Mouse (Mus musculus) MN1 (cell line): ENCODE results near the gene Msx1.
A peak's percentile ranks its signal among the peaks of the same experiment; 100 is the strongest.
"Not testable (repeated sequence)": the region's sequence is repeated elsewhere in the genome, so short reads cannot be mapped to it uniquely, and the experiment has no call there.

ENCODE experiments used
- DNase-seq: peaks from one replicate; pipeline ENCODE4 v3.0.0-alpha.2; 2016; ENCODE audit warnings: low spot score

Msx1 gene

GRCm38 (mm10) chr5:37824461-37824795, at the start of gene Msx1:
Msx1 (minus strand) TSS chr5:37824583.
- no peak for DNase-seq

DNA sequence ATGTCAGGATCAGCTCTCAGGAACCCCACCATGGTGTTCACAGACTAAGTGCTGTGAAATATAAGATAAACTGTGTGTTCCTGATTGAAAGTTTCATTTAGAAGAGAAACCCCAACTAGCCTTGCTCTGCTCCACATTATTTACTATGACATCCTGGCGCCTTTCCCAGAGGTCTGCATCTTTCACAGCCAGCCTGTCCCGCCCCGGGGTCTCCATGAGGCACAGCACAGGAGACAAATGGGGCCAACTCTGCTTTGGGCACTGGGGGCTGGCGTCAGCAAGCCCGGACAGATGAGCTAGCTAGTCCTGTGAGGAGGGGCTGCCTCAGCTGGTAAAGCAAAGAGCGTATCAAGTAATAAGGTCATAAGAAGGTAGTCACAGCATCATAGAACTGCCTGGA, 41.1 kb upstream of the Msx1 start:
- no peak for DNase-seq

GRCm38 (mm10) chr5:37864309-37864708, 39.9 kb upstream of the Msx1 start:
- DNase-seq: no peak

DNA sequence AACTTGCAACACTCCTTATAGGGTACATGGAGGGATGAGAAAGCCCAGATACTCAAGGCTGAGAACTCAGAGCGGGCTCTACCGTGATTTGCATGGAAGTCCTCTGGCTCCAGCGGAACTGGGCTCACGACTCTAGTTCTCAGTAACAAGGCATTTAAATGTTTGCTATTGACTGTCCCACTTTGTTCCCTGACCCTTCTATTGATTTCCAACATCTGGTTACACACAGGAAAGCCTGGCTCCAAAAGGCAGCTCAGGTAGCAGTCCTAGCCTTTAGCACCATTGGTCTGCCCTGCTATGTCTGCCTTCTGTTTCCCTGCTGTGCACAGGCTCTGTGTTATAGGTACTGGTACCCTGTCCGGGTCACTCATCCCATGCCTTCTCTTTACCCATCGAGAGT, 36.5 kb upstream of the Msx1 start:
- no peak for DNase-seq

GRCm38 (mm10) chr5:37860151-37860721, 35.9 kb upstream of the Msx1 start:
- no peak for DNase-seq

DNA sequence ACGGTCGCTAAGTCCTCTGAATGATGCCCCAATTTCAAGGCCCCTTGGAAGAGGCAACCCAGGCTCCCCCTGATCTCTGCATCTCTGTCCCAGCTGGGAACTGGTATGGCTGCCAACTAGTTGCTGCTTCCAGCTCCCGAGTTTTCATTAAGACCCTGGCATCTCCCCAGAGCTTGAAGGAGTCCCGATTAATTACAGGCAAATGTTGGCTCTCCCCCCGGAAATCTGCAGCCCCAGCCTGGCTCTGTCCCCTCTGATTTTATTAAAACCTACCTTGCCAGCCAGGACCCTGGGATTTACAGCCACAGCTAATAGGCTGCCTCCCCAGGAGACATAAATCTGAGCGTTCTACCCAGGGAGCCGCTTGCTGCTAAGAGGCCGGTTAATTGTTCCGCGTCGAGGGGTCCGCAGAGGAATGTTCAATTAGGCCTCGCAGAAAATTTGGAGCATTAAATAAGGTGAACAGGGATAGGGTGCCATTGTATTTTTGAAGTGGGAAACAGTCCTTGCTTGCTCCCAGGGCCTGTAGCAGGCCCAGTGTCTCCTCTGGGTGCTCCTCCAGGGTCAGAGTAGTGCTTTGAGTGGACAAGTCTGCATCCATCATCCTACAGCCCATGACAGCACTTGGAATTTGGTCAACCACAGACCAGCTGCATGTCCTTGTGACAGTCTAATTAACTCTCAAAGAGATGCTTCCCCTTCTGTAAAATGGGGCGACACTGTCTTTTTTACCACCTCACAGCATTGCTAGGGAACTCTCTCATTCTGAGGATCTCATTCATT, 33.6 kb upstream of the Msx1 start:
- no peak for DNase-seq

GRCm38 (mm10) chr5:37856057-37856456, 31.7 kb upstream of the Msx1 start:
- no peak for DNase-seq

- DNase-seq: no peak
Observed at GRCm38 (mm10) chr5:37854233-37854632, 29.9 kb upstream of the Msx1 start.

DNA sequence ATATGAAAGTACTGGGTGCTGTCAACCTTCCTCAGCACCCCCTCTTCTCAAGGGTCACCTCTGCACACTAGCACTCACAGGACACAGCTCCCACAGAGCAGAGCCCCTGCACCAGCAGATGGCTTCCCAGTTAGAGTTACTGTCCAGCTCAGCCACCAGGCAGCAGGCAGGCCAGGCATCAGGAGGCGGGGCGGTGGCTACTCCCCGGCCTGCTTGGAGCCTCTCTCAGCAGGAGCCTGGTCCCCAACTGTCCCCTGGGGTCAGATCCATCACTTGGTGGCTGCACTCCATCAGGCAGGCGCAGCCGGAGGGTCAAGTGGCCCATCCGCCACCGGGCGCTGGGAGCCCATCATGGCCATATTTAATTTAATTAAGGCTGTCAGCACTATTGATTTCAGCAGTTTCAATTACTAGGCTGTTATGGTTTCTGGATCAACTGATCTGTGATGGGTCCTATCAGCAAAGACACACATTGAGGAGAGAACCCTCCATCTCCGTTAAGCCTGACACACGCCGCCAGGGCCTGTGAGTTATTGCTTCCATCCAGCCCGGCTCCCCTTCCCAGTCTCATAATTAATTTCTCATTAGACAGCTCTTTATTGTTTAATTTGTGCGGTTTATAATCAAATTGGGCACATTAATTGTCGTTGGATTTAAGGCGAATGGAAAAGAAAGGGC, 27.1 kb upstream of the Msx1 start:
- no peak for DNase-seq

- no peak for DNase-seq
Observed at GRCm38 (mm10) chr5:37848991-37849719, 24.8 kb upstream of the Msx1 start.

DNA sequence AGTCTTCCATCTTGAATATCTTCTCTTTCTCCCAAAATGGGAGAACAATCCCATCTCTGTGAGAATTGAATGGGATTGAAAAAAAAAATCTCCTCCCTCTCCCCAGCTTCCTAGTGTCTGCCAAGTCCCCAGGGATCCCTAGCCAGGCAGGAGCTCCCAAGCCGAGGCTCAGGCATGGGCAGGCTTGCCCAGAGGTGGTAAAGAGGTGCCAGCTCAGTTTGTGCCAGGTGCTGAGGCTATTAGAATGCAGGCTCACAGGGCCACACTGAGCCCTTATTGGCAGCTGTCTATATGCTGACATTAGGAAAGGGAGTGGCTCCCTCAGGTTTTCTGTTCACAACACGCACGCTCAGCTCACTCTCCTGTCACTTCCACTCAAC, 11.9 kb upstream of the Msx1 start:
- DNase-seq: no peak

DNA sequence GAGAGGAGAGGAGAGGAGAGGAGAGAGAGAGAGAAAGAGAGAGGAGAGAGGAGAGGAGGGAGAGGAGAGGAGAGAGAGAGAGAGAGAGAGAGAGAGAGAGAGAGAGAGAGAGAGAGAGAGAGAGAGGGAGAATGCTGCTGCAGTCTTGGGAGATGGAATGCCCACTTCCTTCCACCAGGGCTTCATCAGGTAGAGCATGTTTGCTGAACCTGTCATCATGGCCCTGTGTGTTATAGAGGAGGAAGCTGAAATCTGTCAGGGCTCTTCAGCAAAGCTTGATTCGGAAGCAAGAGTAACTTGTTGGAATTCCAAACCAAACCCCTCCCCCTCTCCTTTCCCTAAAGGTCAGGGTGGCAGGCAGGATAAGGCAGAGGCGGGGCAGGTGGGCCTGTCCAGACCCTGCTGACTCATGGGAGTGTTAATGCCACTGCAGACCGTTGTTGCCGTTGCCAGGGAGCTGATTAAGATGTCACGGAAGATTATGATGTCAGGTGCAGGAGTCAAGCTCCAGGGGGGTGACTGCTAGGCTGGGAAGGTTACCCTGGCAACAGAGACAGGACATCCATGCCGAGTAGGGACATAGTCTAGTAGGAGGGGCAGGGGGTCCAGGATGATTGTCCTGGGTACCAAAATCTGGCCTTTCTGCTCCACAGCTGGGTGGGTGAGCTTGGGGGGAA, 11.3 kb upstream of the Msx1 start:
- peak; percentile 8 for DNase-seq

DNA sequence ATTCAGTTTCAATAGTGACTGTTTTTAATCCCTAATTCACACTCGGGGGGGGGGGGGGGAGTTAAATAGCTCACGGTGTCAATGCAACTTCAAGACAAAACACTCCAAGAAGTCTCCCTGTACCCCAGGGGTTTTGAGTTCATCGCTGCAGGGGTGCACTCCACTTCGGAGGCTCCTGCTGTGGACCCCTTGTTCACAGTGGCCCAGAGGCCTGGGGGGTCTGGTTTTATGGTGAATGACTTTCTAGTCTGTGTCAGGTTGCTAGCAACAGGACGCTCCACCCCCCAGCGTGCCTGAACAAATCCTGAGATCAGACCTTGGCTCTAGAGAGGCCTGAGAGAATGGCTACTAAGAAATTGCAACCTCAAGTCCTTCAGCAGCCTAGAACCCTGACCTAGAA, 8.4 kb upstream of the Msx1 start:
- DNase-seq: no peak

- no peak for DNase-seq
Observed at GRCm38 (mm10) chr5:37832031-37832430, 7.6 kb upstream of the Msx1 start.

- DNase-seq: not testable (repeated sequence)
Observed at GRCm38 (mm10) chr5:37830436-37830835, 6.1 kb upstream of the Msx1 start.

GRCm38 (mm10) chr5:37829926-37830325, 5.5 kb upstream of the Msx1 start:
- no peak for DNase-seq

- DNase-seq: no peak
Observed at GRCm38 (mm10) chr5:37829296-37829670, 4.9 kb upstream of the Msx1 start.

DNA sequence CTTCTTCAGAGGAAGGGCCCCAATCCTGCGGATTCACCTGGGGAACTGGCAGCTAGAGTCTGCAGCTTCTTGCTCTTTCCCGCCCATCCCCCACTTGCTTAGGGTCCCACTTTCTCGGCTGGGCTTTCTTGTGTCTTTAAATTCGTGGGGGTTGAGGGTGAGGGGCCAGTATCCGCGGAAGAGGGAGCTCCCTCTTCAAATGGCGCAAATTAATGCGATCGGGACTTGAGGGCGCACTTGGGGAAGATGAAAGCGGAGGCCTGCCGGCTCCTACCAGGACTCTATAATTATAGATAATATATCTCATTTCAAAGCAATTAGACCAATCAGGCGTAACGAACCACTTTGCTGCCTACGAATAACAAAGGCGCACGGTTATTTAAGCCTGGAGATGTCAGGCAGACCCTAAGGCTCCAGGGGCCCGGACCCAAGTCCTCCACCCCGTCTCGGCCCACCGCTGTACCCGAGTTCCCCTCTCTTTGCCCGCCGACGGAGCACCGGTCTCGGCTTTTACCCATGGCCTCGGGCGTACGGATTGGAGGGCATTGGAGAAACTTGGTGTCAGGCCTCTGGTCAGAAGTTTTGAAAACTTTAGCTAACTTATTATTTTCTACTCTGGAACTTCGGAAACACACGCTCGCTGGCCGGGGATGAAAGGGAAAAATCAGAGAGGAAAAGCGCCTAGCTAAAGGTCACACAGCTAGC, 4.4 kb upstream of the Msx1 start:
- no peak for DNase-seq

GRCm38 (mm10) chr5:37828001-37828400, 3.6 kb upstream of the Msx1 start:
- no peak for DNase-seq

- no peak for DNase-seq
Observed at GRCm38 (mm10) chr5:37827626-37827950, 3.2 kb upstream of the Msx1 start.

DNA sequence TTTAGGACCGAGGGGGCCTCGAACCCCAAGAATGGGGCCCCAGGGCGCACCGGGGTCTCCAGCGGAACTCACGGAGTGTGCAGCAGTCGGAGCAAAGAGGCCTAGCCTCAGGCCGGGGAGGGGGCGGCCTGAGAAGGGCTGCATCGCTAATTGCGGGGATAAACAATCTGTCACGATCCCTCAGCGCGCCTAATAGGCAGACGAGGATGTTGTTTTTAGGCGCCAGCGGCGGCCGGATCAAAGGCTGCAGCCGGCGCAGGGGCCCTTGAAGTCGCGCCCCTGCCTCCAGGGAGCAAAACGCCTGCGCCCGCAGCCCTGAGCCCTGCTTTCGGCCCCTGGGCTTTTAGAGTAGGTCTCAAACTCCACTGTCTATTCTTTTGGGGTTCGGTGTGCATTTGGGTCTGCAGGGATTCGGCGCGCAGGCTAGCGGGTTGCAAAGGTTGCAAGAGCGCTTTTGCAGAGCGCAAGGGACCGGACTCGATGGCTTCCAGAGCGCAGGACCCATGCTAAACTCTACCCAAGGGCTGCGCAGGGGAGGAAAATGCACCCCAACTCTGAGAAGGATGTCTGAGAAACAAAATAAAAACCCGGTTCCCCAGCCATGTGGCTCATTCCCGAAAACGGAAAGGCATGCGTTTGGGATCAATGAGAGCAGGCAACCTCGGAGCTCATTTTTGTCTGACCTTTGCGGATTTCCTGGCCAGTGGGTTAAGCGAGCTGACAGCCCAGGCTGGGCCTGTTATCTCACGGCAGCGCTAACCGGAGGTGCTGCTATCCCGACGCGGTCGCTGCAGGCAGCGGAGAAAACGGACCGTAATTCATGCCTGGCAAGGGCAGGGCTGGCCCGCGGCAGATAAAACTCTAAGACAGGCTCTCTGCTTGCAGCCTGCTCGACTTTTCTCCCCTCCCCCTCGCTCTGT, 2.6 kb upstream of the Msx1 start:
- DNase-seq: no peak
